Mouse (Mus musculus) megakaryocyte-erythroid progenitor cell, adult 5-6 weeks (primary cell): ENCODE data around the gene Srprb. TPM values are rescaled to one million over a fixed set of nuclear protein-coding genes. Genes with fewer than 3 reads are reported as not detected.

Source experiments
- ATAC-seq: replicated peaks from 2 replicates; pipeline ENCODE4 v1.8.0; 2016; ENCODE audit warnings: mild to moderate bottlenecking, inconsistent platforms; ENCODE audit not compliant: severe bottlenecking, poor library complexity, low FRiP score, low TSS enrichment
- total RNA-seq, 2 experiments: library from RNA; stranded (forward) in 1 of 2; stranded (reverse) in 1 of 2; fragments of 200-1000, 215-1000 nt in 1 of 2; fragments of >200 nt in 1 of 2; fragmentation: Nextera tagmentation in 1 of 2; gene quantifications; 2 replicates each; pipeline ENCODE4 v1.2.3; 2014 to 2017

Gene Srprb
- total RNA-seq, 2 experiments from 2014 or later, result 20.9 to 25.2 TPM

DNA sequence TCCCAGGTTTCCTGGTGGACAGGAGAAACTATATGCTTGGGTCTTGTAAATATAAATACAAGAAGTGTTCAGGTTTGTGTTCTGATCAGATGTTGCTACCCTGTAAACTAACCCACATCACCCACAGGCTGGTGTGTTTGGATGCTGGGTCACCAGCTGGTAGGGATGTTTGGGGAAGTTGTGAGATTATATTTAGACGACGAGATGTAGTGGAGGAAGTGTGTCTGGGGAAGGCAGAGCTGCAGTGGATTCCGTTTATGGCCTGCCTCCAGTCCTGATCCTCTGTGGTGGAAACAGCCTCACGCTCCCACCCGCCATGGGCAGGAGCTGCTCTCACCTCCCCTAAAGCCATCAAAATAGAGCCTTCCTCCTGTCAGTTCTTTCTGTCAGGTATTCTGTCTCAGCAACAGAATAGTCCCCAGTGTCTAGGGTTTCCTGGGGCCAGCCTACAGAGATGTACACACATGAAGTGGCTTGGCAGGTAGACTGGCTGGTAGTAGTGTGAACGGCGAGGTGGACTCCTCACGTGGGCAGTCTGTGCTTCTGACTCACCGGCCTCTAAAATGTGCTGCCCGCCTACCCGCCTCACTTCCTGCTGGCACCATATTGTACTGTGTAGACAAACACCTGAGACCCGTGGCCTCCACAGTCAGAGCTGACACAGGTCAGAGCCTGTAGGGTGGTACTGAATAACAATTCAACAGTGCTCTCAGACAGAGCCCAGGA is 52.7 kb downstream of the Srprb start:
- ATAC-seq, result no peak

GRCm38 (mm10) chr9:103147103-103147502 is 54.8 kb downstream of the Srprb start:
- no peak for ATAC-seq

GRCm38 (mm10) chr9:103146703-103147102 is 55.2 kb downstream of the Srprb start:
- peak; percentile 86 for ATAC-seq

GRCm38 (mm10) chr9:103146257-103146656 is 55.7 kb downstream of the Srprb start:
- ATAC-seq, result no peak

DNA sequence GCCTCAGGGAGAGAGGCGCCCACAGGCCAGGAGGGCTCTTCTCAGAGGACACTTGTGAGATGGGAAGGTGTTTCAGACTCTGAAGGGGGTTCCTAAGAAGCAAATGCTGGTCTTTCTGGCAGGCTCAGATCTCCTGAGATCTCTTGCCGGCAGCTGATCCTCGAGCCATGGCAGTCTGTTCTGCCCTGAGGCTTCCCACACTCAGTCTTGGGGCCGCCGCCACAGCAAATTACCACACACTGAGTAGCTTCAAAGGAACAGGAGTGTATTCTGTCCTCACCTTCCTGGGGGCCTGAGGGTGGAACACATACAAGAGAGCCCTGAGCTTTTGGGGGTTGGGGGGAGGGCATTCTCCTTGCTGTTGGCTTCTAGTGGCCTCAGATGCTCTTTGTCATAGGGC is 56.6 kb downstream of the Srprb start:
- ATAC-seq, result no peak

DNA sequence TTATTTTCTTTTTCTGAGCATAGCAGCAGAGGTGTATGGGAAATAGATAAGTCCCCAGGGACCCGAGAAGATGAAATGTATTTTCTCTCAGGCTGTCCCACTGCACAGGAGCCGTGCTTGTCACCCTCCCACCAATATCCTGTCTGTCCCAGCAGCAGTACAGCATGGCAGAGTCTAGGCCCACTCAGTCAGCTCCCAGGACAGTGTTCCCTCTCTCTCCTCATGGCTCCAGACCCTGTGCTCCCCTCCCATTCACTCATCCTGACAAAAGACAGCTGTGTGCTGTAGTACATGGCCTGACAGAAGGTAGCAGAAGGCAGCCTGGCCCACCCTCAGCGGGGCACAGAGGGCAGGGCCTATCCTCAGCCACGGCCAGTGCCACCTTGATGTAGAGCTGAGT is 58.1 kb downstream of the Srprb start:
- ATAC-seq, result no peak

GRCm38 (mm10) chr9:103141266-103141665 is 60.7 kb downstream of the Srprb start:
- no peak for ATAC-seq

GRCm38 (mm10) chr9:103140384-103140783 is 61.6 kb downstream of the Srprb start:
- no peak for ATAC-seq

- ATAC-seq, result no peak
Measured at GRCm38 (mm10) chr9:103139481-103139880, 62.5 kb downstream of the Srprb start.

Other genes starting within 250 kb of the Srprb start
- gene Slco2a1, start 213.4 kb downstream of the Srprb start, total RNA-seq (2014; fragmentation: Nextera tagmentation), result not detected in 2 replicates
- not detected in 2 replicates for gene Slco2a1, start 213.4 kb downstream of the Srprb start, total RNA-seq (2017)
- gene Rab6b, start 90.3 kb downstream of the Srprb start, total RNA-seq (2014; fragmentation: Nextera tagmentation), result 1.1 and 1.8 TPM in 2 replicates
- 0.30 and 0.38 TPM in 2 replicates for gene Rab6b, start 90.3 kb downstream of the Srprb start, total RNA-seq (2017)
- gene Gm20425, start 28.2 kb upstream of the Srprb start, total RNA-seq (2014; fragmentation: Nextera tagmentation), result not detected in 2 replicates
- gene Gm20425, start 28.2 kb upstream of the Srprb start, total RNA-seq (2017), result not detected in 2 replicates
- 3.1 TPM in 1 of 2 replicates, not detected in the other for gene Trf, start 28.3 kb upstream of the Srprb start, total RNA-seq (2014; fragmentation: Nextera tagmentation)
- gene Trf, start 28.3 kb upstream of the Srprb start, total RNA-seq (2017), result 4.0 and 4.1 TPM in 2 replicates
- gene 1300017J02Rik, start 102.9 kb upstream of the Srprb start, total RNA-seq (2014; fragmentation: Nextera tagmentation), result 7.2 and 14.6 TPM in 2 replicates
- gene 1300017J02Rik, start 102.9 kb upstream of the Srprb start, total RNA-seq (2017), result 4.2 and 14.7 TPM in 2 replicates
- gene Topbp1, start 103.1 kb upstream of the Srprb start, total RNA-seq (2014; fragmentation: Nextera tagmentation), result 141 and 224 TPM in 2 replicates
- 229 and 238 TPM in 2 replicates for gene Topbp1, start 103.1 kb upstream of the Srprb start, total RNA-seq (2017)
- 143 and 145 TPM in 2 replicates for gene Cdv3, start 163.7 kb upstream of the Srprb start, total RNA-seq (2014; fragmentation: Nextera tagmentation)
- gene Cdv3, start 163.7 kb upstream of the Srprb start, total RNA-seq (2017), result 243 and 255 TPM in 2 replicates